Comparison of ENCODE assay signal across 25 mouse cellular contexts in genomic region chr2:52031491-52031890, GRCm38 (mm10). TPM values are rescaled to one million over a fixed set of nuclear protein-coding genes. Genes with fewer than 3 reads are reported as not detected.
DNase-seq lines count a peak whose midpoint lies in the region; ATAC-seq and TF ChIP-seq lines count a peak whose summit lies in the region.
"Had no signal": no experiment of that assay in that cellular context is flagged by ENCODE, and none has a peak within 500 bp of the region (broad histone marks: within the 10 kb centered on the region; RNA-seq: fewer than 3 reads in every experiment).

No protein-coding gene starts in this region.

- DNase-seq in kidney, postnatal 4 days, result peak; percentile 10 to 16
- DNase-seq in kidney, adult 2 months, result no peak
- DNase-seq in 3134 (ENCODE audit: extremely low read depth, insufficient read length, low spot score) (peak; percentile 30), 3T3-L1 (ENCODE audit: low read depth, low spot score) (peak; percentile 51), NIH3T3 (ENCODE audit: low read depth) (peak; percentile 24)
- DNase-seq in gastrocnemius, postnatal 36 days, result no peak
- no peak for DNase-seq in cerebellum, postnatal 36 days
- DNase-seq: cerebellum, adult 8-10 months; cerebellum, postnatal 25 days; gastrocnemius, postnatal 10 days; heart, adult 18-20 months; heart, postnatal 4 days; kidney, adult 11 months; thymus, adult 2 months; thymus, postnatal 4 days had no signal

- no peak for ATAC-seq in intestine, embryonic 15.5 days
- ATAC-seq: forebrain, embryonic 13.5 days had no signal

- H3K4me2 ChIP-seq in intestine, embryonic 15.5 days (replicated peaks), result no peak overlapping the region
- H3K4me2 ChIP-seq: forebrain, embryonic 13.5 days; heart, embryonic 12.5 days; hindbrain, embryonic 14.5 days; kidney, embryonic 15.5 days; limb, embryonic 12.5 days; liver, embryonic 15.5 days; midbrain, embryonic 12.5 days; neural tube, embryonic 13.5 days had no signal

- H3K27ac ChIP-seq in kidney, adult 2 months (ENCODE audit: insufficient read depth, low read depth, low read length), result no peak overlapping the region
- no peak overlapping the region for H3K27ac ChIP-seq in intestine, embryonic 15.5 days
- H3K27ac ChIP-seq: forebrain, embryonic 13.5 days; hindbrain, embryonic 14.5 days; kidney, embryonic 15.5 days; limb, embryonic 12.5 days; liver, embryonic 15.5 days; midbrain, embryonic 12.5 days; neural tube, embryonic 13.5 days had no signal

- TF ChIP-seq POLR2A in kidney, adult 2 months (IDR thresholded peaks at IDR 0.05; ENCODE audit: low read depth, low read length), result no peak

- no peaks in the 10 kb centered on the region for H3K4me1 ChIP-seq in kidney, adult 2 months (ENCODE audit: control insufficient read depth, insufficient read depth, low read length)
- H3K4me1 ChIP-seq in intestine, embryonic 15.5 days (replicated peaks), result no peaks in the 10 kb centered on the region
- H3K4me1 ChIP-seq: forebrain, embryonic 13.5 days; heart, embryonic 12.5 days; kidney, embryonic 15.5 days; limb, embryonic 12.5 days; liver, embryonic 15.5 days; midbrain, embryonic 12.5 days; neural tube, embryonic 13.5 days had no signal

- 65% methylated on average over 4 of the region's 4 CpGs for WGBS in kidney, adult 2 months
- 83% methylated on average over 4 of the region's 4 CpGs for WGBS in intestine, embryonic 15.5 days

- H3K36me3 ChIP-seq in kidney, adult 2 months (ENCODE audit: control insufficient read depth, insufficient read depth, low read length), result no peaks in the 10 kb centered on the region
- H3K36me3 ChIP-seq in intestine, embryonic 15.5 days, result no peaks in the 10 kb centered on the region
- H3K36me3 ChIP-seq: heart, embryonic 12.5 days; kidney, embryonic 15.5 days; limb, embryonic 12.5 days; liver, embryonic 15.5 days; midbrain, embryonic 12.5 days; neural tube, embryonic 13.5 days had no signal

- no peak for TF ChIP-seq CTCF in kidney, adult 2 months (conservative IDR thresholded peaks at IDR 0.05; ENCODE audit: insufficient read depth, insufficient read length, low read depth, low read length)

- intact Hi-C loops in gastrocnemius, postnatal 36 days (cut with DNase I), result no loop called here

- no peaks in the 10 kb centered on the region; the same call in 1 of the 2 replicates for H3K27me3 ChIP-seq in kidney, adult 2 months (replicated peaks; ENCODE audit: control insufficient read depth, insufficient read depth, low read length)
- H3K27me3 ChIP-seq in intestine, embryonic 15.5 days (replicated peaks), result no peaks in the 10 kb centered on the region
- H3K27me3 ChIP-seq: forebrain, embryonic 13.5 days; heart, embryonic 12.5 days; kidney, embryonic 15.5 days; limb, embryonic 12.5 days; midbrain, embryonic 12.5 days; neural tube, embryonic 13.5 days had no signal

- H3K4me3 ChIP-seq in kidney, adult 2 months (ENCODE audit: insufficient read depth, low read depth, low read length), result no peak overlapping the region
- no peak overlapping the region for H3K4me3 ChIP-seq in intestine, embryonic 15.5 days (replicated peaks)
- H3K4me3 ChIP-seq: forebrain, embryonic 13.5 days; heart, embryonic 12.5 days; kidney, embryonic 15.5 days; limb, embryonic 12.5 days; liver, embryonic 15.5 days; midbrain, embryonic 12.5 days; neural tube, embryonic 13.5 days had no signal

- no peaks in the 10 kb centered on the region for H3K9me3 ChIP-seq in intestine, embryonic 15.5 days
- H3K9me3 ChIP-seq: kidney, embryonic 15.5 days; liver, embryonic 15.5 days; neural tube, embryonic 13.5 days had no signal

- no peak overlapping the region for H3K9ac ChIP-seq in intestine, embryonic 15.5 days
- H3K9ac ChIP-seq: forebrain, embryonic 13.5 days; heart, embryonic 12.5 days; hindbrain, embryonic 14.5 days; kidney, embryonic 15.5 days; limb, embryonic 12.5 days; liver, embryonic 15.5 days; midbrain, embryonic 12.5 days; neural tube, embryonic 13.5 days had no signal

RNA-seq across cellular contexts. Expression of gene Tnfaip6, which starts 6.3 kb away (rescaled TPM):
- 0.07 and 0.28 TPM in 2 replicates for polyA plus RNA-seq in kidney, adult 2 months (2012; rRNA removed)
- 2.5 and 3.6 TPM in 2 replicates for polyA plus RNA-seq in intestine, embryonic 15.5 days (2015; fragmentation: Nextera tagmentation; extraction: Ambion mirVana)
- 1 to 10 TPM in 1 of 2 experiments, under 1 TPM in 1; 0.86 to 1.1 TPM for total RNA-seq in gastrocnemius, postnatal 36 days (2021)
- polyA plus RNA-seq: liver, adult 2 months had no signal

RNA-seq across cellular contexts. Expression of gene Rif1, which starts 41.1 kb away (rescaled TPM):
- polyA plus RNA-seq in kidney, adult 2 months (2012; rRNA removed), result 0.98 and 1.6 TPM in 2 replicates
- polyA plus RNA-seq in intestine, embryonic 15.5 days (2015; fragmentation: Nextera tagmentation; extraction: Ambion mirVana), result 26.9 and 28.7 TPM in 2 replicates
- 10 to 100 TPM in 1 of 2 experiments, 1 to 10 TPM in 1; 6.7 to 10.9 TPM for total RNA-seq in gastrocnemius, postnatal 36 days (2021)

RNA-seq across cellular contexts. Expression of gene Nmi, which starts 58.2 kb away (rescaled TPM):
- 4.5 and 6.4 TPM in 2 replicates for polyA plus RNA-seq in kidney, adult 2 months (2012; rRNA removed)
- 16.9 and 21.6 TPM in 2 replicates for polyA plus RNA-seq in intestine, embryonic 15.5 days (2015; fragmentation: Nextera tagmentation; extraction: Ambion mirVana)
- 1 to 10 TPM; 2.1 to 2.3 TPM for total RNA-seq in gastrocnemius, postnatal 36 days (2021)

Comparison
In these comparisons a context has a peak if more than half of its experiments do, and no peak if none do; other contexts are left out.
1. DNase-seq: peak in kidney, postnatal 4 days (2 of 2), 3134 (single experiment), 3T3-L1 (single experiment) and NIH3T3 (single experiment); none in kidney, adult 2 months (single experiment), gastrocnemius, postnatal 36 days (0 of 2) and cerebellum, postnatal 36 days (0 of 2).
2. RNA of gene Rif1, which starts 41.1 kb away (polyA plus RNA-seq): 26.9 to 28.7 TPM in intestine, embryonic 15.5 days; 0.98 to 1.6 TPM in kidney, adult 2 months; every median in the first group is over 10 times any median in the second.